8 mouse cellular contexts compared by ENCODE assay signal in the genomic region with DNA sequence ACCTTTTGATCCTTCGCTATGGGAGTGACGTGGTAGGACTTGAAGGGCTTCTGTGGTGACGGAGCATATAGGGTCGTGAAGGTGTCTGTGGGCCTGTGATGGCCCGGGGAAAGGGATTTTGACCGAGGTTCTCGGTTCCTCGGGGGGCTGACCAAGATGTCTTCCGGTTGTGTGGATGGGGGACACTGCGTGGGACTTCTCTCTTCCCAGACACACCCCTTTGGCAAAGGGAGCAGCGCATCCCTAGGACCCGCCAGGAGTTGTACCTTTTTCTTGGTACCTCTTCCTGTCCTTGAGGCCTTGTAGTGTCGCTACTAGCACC. TPM values are rescaled to one million over a fixed set of nuclear protein-coding genes. Genes with fewer than 3 reads are reported as not detected.
A peak's percentile ranks its signal among the peaks of the same experiment; 100 is the strongest.
DNase-seq lines count a peak whose midpoint lies in the region; ATAC-seq and TF ChIP-seq lines count a peak whose summit lies in the region.

No protein-coding gene starts in this region.

- peak overlapping the region; percentile 87 for H3K4me3 ChIP-seq in heart, embryonic 13.5 days
- H3K4me3 ChIP-seq in ES-E14 (ENCODE audit: insufficient read depth in 1 of 2, low read depth in 1 of 2, low read length in 2 of 2, poor library complexity in 1 of 2, severe bottlenecking in 1 of 2), result peak overlapping the region; percentile 85 to 94
- H3K4me3 ChIP-seq in hindbrain, embryonic 10.5 days, result peak overlapping the region; percentile 94

- no peak for DNase-seq in heart, postnatal 25 days (ENCODE audit: low spot score)
- DNase-seq in ES-E14 (ENCODE audit: low read depth, low spot score), result no peak
- DNase-seq in hindbrain, embryonic 10.5 days (ENCODE audit: low spot score), result no peak
- no peak for DNase-seq in left cerebral cortex, adult 11 months (ENCODE audit: low spot score)
- no peak for DNase-seq in cerebellum, adult 18-20 months
- DNase-seq in c-Kit-positive CD71-positive TER-119-positive erythroid progenitor cells, embryonic 14.5 days (ENCODE audit: low spot score), result no peak

- no peak for ATAC-seq in heart, embryonic 13.5 days (ENCODE audit: extremely low read depth, insufficient number of reproducible peaks, low FRiP score, low TSS enrichment)
- ATAC-seq in megakaryocyte, adult 5-6 weeks (ENCODE audit: poor library complexity, severe bottlenecking), result peak; percentile 22

- H3K27ac ChIP-seq in heart, embryonic 13.5 days (replicated peaks), result peak overlapping the region; percentile 43
- H3K27ac ChIP-seq in ES-E14 (ENCODE audit: insufficient read depth, low read depth, low read length, poor library complexity, severe bottlenecking), result 0 out of 2 replicates have a peak overlapping the region, but pooled peaks have one; percentile 11
- H3K27ac ChIP-seq in hindbrain, embryonic 10.5 days, result peak overlapping the region; percentile 88

- peaks cover 29% of the 10 kb centered on the region for H3K4me1 ChIP-seq in heart, embryonic 13.5 days
- H3K4me1 ChIP-seq in ES-E14 (ENCODE audit: control insufficient read depth in 2 of 2, insufficient read depth in 2 of 2, low read length in 2 of 2, poor library complexity in 1 of 2), result peaks cover 2 to 6% of the 10 kb centered on the region in 2 experiments; a peak in 1 of 4 replicates
- peaks cover 26% of the 10 kb centered on the region for H3K4me1 ChIP-seq in hindbrain, embryonic 10.5 days (replicated peaks)

- no peaks in the 10 kb centered on the region for H3K9me3 ChIP-seq in heart, embryonic 13.5 days
- H3K9me3 ChIP-seq in ES-E14 (ENCODE audit: control insufficient read depth, insufficient read depth, low read depth, low read length), result no peaks in the 10 kb centered on the region
- no peaks in the 10 kb centered on the region for H3K9me3 ChIP-seq in hindbrain, embryonic 10.5 days

- H3K27me3 ChIP-seq in heart, embryonic 13.5 days (replicated peaks), result no peaks in the 10 kb centered on the region
- H3K27me3 ChIP-seq in hindbrain, embryonic 10.5 days (ENCODE audit: insufficient read depth, poor library complexity, severe bottlenecking), result no peaks in the 10 kb centered on the region

- in situ Hi-C loops in ES-E14 (cut with MboI; ENCODE audit: low sequenced_read_pairs in 2 of 2, unreplicated experiment in 2 of 2), result no loop called here

- peak overlapping the region; percentile 92 for H3K4me2 ChIP-seq in heart, embryonic 13.5 days

- intact Hi-C loops in heart, postnatal 25 days (cut with DNase I), result loop anchor here (5.0 to 10.0 kb wide), 2 partner anchors 66 to 247 kb away; partner anchors contain the start of gene Mrps10

- 0% methylated on average over 13 of the region's 13 CpGs for WGBS in heart, embryonic 13.5 days
- under 1% methylated on average over 13 of the region's 13 CpGs for WGBS in hindbrain, embryonic 10.5 days

- H3K9ac ChIP-seq in heart, embryonic 13.5 days, result peak overlapping the region; percentile 92
- peak overlapping the region; percentile 88 for H3K9ac ChIP-seq in ES-E14 (ENCODE audit: insufficient read depth, low read depth, low read length, poor library complexity, severe bottlenecking)

- peaks cover 65% of the 10 kb centered on the region for H3K36me3 ChIP-seq in heart, embryonic 13.5 days
- H3K36me3 ChIP-seq in ES-E14 (ENCODE audit: control insufficient read depth, insufficient read depth, low read length, poor library complexity, severe bottlenecking), result peaks cover 20% of the 10 kb centered on the region
- peaks cover 66% of the 10 kb centered on the region for H3K36me3 ChIP-seq in hindbrain, embryonic 10.5 days

TF ChIP-seq in ES-E14, 5 proteins besides CTCF, POLR2A, EP300 and RAD21:
- no peak for TF ChIP-seq ZNF384 (IDR thresholded peaks at IDR 0.05; ENCODE audit: low read depth, low read length)

RNA-seq across cellular contexts. Expression of gene Gm20517, which starts 0.2 kb away (rescaled TPM):
- polyA plus RNA-seq in heart, embryonic 13.5 days (2015; fragmentation: Nextera tagmentation; extraction: Ambion mirVana), result 1.2 and 2.1 TPM in 2 replicates
- total RNA-seq in heart, postnatal 25 days (2021), result 1 to 10 TPM; 2.3 to 2.5 TPM
- 4.9 and 5.4 TPM in 2 replicates for total RNA-seq in ES-E14 (2012; rRNA removed)
- polyA plus RNA-seq in hindbrain, embryonic 10.5 days (2016; fragmentation: Nextera tagmentation; extraction: Ambion mirVana), result 1.9 and 2.1 TPM in 2 replicates
- total RNA-seq in megakaryocyte, adult 5-6 weeks (2015), result 0.49 and 2.4 TPM in 2 replicates
- total RNA-seq in megakaryocyte, adult 5-6 weeks (2017), result 1.7 and 2.3 TPM in 2 replicates

RNA-seq across cellular contexts. Expression of gene Med20, which starts 0.2 kb away (rescaled TPM):
- polyA plus RNA-seq in heart, embryonic 13.5 days (2015; fragmentation: Nextera tagmentation; extraction: Ambion mirVana), result 25.1 and 27.5 TPM in 2 replicates
- 10 to 100 TPM; 18.3 to 20.1 TPM for total RNA-seq in heart, postnatal 25 days (2021)
- 43.4 and 46.1 TPM in 2 replicates for total RNA-seq in ES-E14 (2012; rRNA removed)
- 41.2 and 45.9 TPM in 2 replicates for polyA plus RNA-seq in hindbrain, embryonic 10.5 days (2016; fragmentation: Nextera tagmentation; extraction: Ambion mirVana)
- 17.2 and 18.2 TPM in 2 replicates for total RNA-seq in megakaryocyte, adult 5-6 weeks (2015)
- 32.2 and 33.8 TPM in 2 replicates for total RNA-seq in megakaryocyte, adult 5-6 weeks (2017)

RNA-seq across cellular contexts. Expression of gene Bysl, which starts 0.3 kb away (rescaled TPM):
- polyA plus RNA-seq in heart, embryonic 13.5 days (2015; fragmentation: Nextera tagmentation; extraction: Ambion mirVana), result 24.1 and 24.8 TPM in 2 replicates
- 10 to 100 TPM; 15.0 to 15.8 TPM for total RNA-seq in heart, postnatal 25 days (2021)
- total RNA-seq in ES-E14 (2012; rRNA removed), result 51.5 and 51.8 TPM in 2 replicates
- 39.0 and 40.6 TPM in 2 replicates for polyA plus RNA-seq in hindbrain, embryonic 10.5 days (2016; fragmentation: Nextera tagmentation; extraction: Ambion mirVana)
- total RNA-seq in megakaryocyte, adult 5-6 weeks (2015), result 4.8 and 5.6 TPM in 2 replicates
- total RNA-seq in megakaryocyte, adult 5-6 weeks (2017), result 6.4 and 7.3 TPM in 2 replicates

RNA-seq across cellular contexts. Expression of gene Usp49, which starts 18.9 kb away (rescaled TPM):
- polyA plus RNA-seq in heart, embryonic 13.5 days (2015; fragmentation: Nextera tagmentation; extraction: Ambion mirVana), result 2.6 and 3.3 TPM in 2 replicates
- total RNA-seq in heart, postnatal 25 days (2021), result 1 to 10 TPM; 3.3 to 4.0 TPM
- 10.0 and 15.5 TPM in 2 replicates for total RNA-seq in ES-E14 (2012; rRNA removed)
- polyA plus RNA-seq in hindbrain, embryonic 10.5 days (2016; fragmentation: Nextera tagmentation; extraction: Ambion mirVana), result 6.7 and 8.4 TPM in 2 replicates
- 3.9 and 5.1 TPM in 2 replicates for total RNA-seq in megakaryocyte, adult 5-6 weeks (2015)
- 4.2 and 5.3 TPM in 2 replicates for total RNA-seq in megakaryocyte, adult 5-6 weeks (2017)

Comparison
In these comparisons a context has a peak if more than half of its experiments do, and no peak if none do; other contexts are left out.
1. H3K27ac ChIP-seq: peak in every context shown above with its lines; median percentile 88 in hindbrain, embryonic 10.5 days; 43 in heart, embryonic 13.5 days; 11 in ES-E14.